Mouse (Mus musculus) adrenal gland, postnatal 14 days (tissue): ENCODE data around the gene Gm17402. TPM values are rescaled to one million over a fixed set of nuclear protein-coding genes. Genes with fewer than 3 reads are reported as not detected.

Experiments used
- total RNA-seq: library from RNA; stranded (reverse); gene quantifications from 2 replicates; pipeline ENCODE4 v1.2.3, GENCODE M21; 2021

Gene Gm17402
- total RNA-seq, 1 experiment from 2014 or later: not detected

Other genes starting within 250 kb of the Gm17402 start
- gene Mlf1, start 1.1 kb downstream of the Gm17402 start, total RNA-seq: 6.5 and 7.6 TPM in 2 replicates
- gene Gfm1, start 54.9 kb upstream of the Gm17402 start, total RNA-seq: 123 and 133 TPM in 2 replicates
- gene Lxn, start 88.8 kb upstream of the Gm17402 start, total RNA-seq: 16.7 and 16.8 TPM in 2 replicates
- gene Rarres1, start 140.4 kb upstream of the Gm17402 start, total RNA-seq: 1.0 and 1.5 TPM in 2 replicates
- 60.4 and 63.9 TPM in 2 replicates for gene Mfsd1, start 207.6 kb upstream of the Gm17402 start, total RNA-seq